Mouse (Mus musculus) adrenal gland, postnatal 4 days (tissue): ENCODE measurements around the gene Eef2k. TPM values are rescaled to one million over a fixed set of nuclear protein-coding genes. Genes with fewer than 3 reads are reported as not detected.
"Not testable (repeated sequence)": the region's sequence is repeated elsewhere in the genome, so short reads cannot be mapped to it uniquely, and the experiment has no call there.

Experiments used
- DNase-seq, 2 experiments: peaks; one replicate each; pipeline ENCODE4 v3.0.0; 2021 to 2022; ENCODE audit warnings: low spot score in 2 of 2, mixed read lengths in 2 of 2
- total RNA-seq, 2 experiments: library from RNA; stranded (reverse); gene quantifications; 2 replicates each; pipeline ENCODE4 v1.2.3; 2021

Gene Eef2k
- total RNA-seq, 2 experiments from 2014 or later: 53.3 to 54.2 TPM

DNA sequence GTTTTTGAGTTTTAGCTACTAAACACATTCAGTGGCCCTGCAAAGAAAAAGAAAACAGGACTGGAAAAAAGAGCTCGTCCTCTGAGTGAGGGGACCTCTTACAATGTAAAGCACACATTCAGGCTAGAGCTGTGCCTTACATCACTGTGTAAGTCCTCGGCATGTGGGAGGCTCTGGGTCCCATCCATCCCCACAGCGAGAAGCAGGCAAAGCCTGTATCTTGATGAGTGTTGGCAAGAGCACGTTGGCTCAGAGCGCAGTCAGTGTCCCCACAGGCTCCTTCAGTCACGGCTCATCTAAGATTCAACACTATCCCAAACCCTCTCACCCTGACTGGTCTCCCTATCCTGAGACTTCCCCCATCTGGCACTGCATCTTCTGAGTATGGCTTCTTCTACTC is 35.6 kb downstream of the Eef2k start:
- DNase-seq: no peak

DNA sequence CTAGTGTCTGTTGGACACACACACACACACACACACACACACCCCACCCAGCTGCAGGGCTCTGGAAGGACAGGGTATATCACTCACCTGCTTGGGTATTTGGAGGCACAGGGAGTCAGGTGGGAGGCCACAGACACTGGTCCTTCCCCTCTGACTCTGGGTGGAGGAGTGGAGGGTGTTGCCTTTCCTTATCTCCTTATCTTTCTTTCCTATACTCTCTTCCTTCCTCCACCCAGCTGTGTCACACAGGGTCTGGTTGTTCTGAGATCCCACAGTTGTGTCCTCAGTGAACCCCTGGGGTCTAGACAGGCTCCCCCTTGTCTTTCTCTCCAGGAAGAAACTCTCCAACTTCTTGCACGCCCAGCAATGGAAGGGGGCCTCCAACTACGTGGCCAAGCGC is 37.3 kb downstream of the Eef2k start:
- no peak for DNase-seq

DNA sequence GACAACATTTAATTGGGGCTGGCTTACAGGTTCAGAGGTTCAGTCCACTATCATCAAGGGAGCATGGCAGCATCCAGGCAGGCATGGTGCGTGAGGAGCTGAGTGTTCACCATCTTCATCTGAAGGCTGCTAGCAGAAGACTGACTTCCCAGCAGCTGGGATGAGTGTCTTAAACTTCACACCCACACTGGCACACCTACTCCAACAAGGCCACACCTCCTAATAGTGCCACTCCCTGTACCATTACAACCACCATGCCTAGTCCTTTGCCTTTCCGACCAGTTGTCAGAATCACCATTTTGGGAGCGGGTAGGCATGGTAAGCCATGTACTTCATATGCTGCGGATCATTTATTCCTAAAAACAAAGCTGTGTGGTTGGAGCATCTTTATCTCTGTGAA is 38.1 kb downstream of the Eef2k start:
- no peak for DNase-seq

GRCm38 (mm10) chr7:120881451-120881850 is 38.8 kb downstream of the Eef2k start:
- DNase-seq: no peak

- DNase-seq: no peak
Measured at GRCm38 (mm10) chr7:120882674-120883073, 40.0 kb downstream of the Eef2k start.

GRCm38 (mm10) chr7:120883523-120884290 is 41.1 kb downstream of the Eef2k start:
- DNase-seq: no peak

- DNase-seq: no peak
Measured at GRCm38 (mm10) chr7:120884746-120885145, 42.1 kb downstream of the Eef2k start.

GRCm38 (mm10) chr7:120893123-120893522 is 50.5 kb downstream of the Eef2k start:
- no peak for DNase-seq

DNA sequence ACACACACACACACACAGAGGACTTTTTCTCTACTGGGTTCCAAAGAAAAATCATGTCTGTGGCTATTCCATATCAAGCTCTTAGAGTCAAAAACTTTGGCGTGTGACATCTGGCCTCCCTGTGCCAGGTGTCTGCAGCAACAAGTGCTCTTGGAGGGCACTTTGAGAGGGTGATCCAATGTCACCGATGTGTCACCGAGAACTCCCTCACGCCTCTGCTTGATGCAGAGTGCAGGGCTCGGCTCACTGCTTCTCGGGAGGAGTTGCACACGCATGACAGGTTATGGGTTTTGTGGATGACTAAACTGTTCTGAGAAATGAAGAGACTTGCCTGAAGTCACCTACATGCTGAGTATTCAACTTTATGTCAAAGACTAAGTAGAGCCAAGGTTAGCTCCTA is 54.4 kb downstream of the Eef2k start:
- DNase-seq: no peak

GRCm38 (mm10) chr7:120897711-120898335 is 55.2 kb downstream of the Eef2k start:
- DNase-seq: no peak

GRCm38 (mm10) chr7:120900191-120900590 is 57.6 kb downstream of the Eef2k start:
- no peak for DNase-seq

GRCm38 (mm10) chr7:120901701-120902100 is 59.1 kb downstream of the Eef2k start:
- DNase-seq: no peak

GRCm38 (mm10) chr7:120902931-120903330 is 60.3 kb downstream of the Eef2k start:
- DNase-seq: no peak

GRCm38 (mm10) chr7:120910172-120910571 is 67.5 kb downstream of the Eef2k start:
- DNase-seq: not testable (repeated sequence)

GRCm38 (mm10) chr7:120911268-120911667 is 68.6 kb downstream of the Eef2k start:
- not testable (repeated sequence) for DNase-seq

- no peak for DNase-seq
Measured at GRCm38 (mm10) chr7:120913332-120913731, 70.7 kb downstream of the Eef2k start.

GRCm38 (mm10) chr7:120916262-120916875 is 73.7 kb downstream of the Eef2k start:
- no peak for DNase-seq

DNA sequence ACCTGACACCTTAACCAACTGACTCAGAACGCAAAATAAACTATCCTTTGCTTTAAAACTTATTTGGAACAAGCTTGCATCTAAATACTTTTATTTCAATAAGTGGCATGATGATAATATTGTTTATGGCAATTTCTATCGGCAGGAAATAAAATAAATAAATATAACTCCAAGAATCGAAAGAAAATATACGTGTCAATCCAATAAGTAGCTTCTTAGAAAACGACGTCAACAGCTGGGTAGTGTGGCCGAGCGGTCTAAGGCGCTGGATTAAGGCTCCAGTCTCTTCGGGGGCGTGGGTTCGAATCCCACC is 74.6 kb downstream of the Eef2k start:
- DNase-seq: no peak

DNA sequence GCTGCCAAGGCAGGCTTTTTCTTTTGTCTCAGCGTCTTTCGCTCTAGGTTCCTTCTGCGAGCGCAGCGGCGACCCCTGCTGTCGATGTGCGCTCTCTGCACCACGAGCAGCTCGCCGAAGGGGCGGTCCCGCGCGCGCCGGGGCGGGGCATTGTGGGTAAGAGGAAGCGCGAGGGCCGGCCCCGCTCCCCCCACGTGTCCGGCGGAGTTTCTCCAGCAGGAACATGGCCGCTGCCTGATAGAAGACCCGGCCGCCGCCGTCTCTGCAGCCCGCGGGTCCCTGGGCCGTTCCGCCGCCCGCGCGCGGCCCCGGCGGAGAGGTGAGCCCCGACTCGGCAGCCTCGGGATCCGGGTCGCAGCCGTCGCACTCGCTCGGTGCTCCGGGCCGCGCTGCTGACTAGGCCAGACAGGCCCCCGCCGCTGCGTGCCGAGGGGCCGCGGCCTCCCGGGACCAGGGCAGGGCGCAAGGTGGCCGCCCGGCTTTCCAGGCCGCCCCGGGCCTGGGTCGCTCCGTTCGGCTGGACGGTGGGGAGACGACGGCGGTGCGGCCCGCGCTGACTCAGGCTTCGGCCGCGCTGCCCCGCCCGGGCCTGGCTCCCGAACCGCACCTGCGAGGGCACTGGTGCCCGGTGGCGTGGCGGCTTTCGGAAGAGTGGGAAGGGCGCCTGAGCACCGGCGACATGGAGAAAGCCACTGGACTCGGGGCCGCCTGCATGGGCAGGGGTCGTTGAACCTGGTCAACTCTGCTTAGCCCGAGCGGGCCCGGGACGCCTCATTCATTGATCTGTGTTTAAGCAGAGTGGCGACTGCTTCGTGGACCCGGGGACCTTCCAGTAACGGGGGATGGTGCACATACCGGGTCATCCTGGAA is 75.2 kb downstream of the Eef2k start, which contains the start of gene Polr3e:
Polr3e (plus strand) TSS at position 153 of the 870 bp plus-strand sequence.
- peak; percentile 98 to 99 for DNase-seq

GRCm38 (mm10) chr7:120918526-120918962 is 75.9 kb downstream of the Eef2k start:
- DNase-seq: no peak

GRCm38 (mm10) chr7:120933110-120933509 is 90.5 kb downstream of the Eef2k start:
- no peak for DNase-seq
